Mouse (Mus musculus) gastrocnemius, adult 18-20 months (tissue): Measurements from ENCODE around the gene Ttll5. TPM values are rescaled to one million over a fixed set of nuclear protein-coding genes. Genes with fewer than 3 reads are reported as not detected.
A peak's percentile ranks its signal among the peaks of the same experiment; 100 is the strongest.

ENCODE experiments used
- DNase-seq: peaks from one replicate; pipeline ENCODE4 v3.0.0; 2021; ENCODE audit warnings: low spot score
- total RNA-seq, 2 experiments: library from RNA; stranded (reverse); gene quantifications; 2 replicates each; pipeline ENCODE4 v1.2.3; 2021

The Ttll5 gene
- total RNA-seq, 2 experiments from 2014 or later = 5.8 to 5.9 TPM

DNA sequence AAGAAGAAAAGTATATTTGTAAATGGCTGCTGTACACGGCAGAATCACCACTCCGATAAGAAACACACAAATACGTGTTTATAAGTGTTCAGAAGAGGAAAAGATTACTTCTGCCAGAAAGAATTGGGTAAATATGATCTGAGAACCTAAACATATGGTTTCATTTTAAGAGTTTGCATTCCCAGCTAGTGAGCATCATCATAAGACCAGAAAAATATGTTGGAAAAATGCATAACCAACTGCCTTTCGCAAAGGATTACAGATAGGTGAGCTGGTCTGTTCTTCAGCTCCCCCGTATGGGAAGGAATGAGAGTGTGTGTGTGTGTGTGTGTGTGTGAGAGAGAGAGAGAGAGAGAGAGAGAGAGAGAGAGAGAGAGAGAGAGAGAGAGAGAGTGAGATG is 186.2 kb downstream of the Ttll5 start:
- DNase-seq = no peak

DNA sequence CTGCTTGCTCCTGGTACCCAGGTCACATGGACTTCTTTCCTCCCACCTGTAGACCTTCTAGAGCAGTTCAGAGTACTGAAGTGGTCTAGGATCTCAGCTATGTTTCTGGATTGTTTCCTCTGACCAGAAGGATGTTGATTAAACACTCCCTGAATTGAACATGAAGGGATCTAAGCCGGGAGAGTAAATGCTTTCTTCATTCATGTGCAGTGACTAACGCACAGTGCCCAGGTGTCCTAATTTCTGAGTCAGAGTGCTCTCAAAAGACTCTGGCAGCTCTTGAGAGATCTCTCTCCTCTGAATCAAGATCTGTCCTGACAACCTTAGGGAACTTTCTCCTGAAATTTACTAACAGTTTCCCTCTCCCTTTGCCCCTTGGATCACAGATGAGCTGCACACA is 187.7 kb downstream of the Ttll5 start:
- no peak for DNase-seq

DNA sequence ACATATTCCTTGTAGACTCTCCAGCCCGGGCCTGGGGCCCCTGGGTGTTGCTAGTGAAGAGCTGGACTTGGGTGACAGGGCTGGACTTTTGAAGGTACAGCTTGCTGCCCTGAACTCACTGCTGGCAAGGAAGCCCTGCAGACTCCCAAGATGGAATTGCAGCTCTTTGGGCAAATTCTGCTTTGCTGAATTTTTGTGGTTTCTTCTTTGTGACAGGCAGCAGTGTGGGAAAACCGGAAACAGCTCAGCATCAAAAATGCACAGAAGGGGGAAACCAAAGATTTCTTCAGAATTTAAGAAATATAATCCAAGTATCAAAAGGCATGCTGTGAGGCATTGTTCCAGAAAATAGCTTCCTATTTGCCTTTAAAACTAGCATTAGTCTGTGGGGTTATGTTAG is 189.7 kb downstream of the Ttll5 start:
- no peak for DNase-seq

DNA sequence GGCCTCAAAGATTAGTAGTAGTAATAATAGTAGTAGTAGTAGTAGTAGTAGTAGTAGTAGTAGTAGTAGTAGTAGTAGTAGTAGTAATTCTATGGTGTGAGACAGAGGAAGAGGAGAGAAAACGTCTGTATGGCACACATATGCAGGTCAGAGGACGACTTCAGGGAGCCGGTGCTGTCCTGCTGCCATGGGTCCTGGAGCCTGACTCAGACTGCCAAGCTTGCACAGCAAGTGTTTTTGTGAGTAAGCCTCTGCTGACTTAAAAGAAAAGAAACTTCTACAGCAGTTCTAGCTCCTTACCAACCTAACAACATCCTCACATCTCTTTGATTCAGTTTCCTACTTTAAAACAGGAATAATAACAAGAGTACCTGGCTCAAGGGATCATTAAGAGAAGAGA is 190.2 kb downstream of the Ttll5 start:
- no peak for DNase-seq

DNA sequence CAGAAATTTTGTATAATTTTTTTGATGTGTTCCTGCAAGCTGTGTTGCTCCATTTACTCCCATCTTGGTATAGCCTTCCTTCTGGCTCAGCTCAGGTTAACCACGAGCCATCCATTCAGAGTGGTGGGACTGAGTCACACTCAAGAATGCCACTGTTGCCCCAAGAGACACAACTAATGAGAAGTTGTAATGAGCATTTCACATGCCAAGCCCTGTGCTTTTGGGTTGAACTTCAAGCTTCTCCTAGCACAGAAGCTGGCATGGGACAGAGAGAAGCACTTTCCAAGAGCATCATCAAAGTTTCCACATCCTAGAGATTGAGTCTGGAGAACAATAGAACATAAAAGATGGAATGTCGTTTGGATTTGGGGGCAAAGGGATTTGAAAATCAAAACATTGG is 190.7 kb downstream of the Ttll5 start:
- no peak for DNase-seq

DNA sequence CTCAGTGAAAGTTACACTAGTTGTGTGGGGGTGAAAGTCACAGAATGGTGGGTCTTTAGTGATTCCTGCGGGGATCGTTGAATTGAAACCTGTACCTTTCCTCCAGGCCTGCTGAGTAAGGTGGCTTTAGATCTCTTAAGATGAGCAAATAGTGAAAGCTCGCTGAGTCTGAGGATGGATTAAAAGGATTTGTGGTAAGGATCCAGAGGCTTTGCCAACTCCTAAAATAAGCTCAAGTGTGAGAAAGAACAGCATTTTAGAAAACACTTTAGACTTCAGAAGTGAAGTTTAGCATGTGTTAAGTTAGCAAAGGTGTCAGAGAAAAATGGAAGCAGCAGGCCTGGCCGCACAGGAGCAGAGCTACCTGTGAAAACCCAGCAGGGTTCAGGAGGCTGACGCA is 192.9 kb downstream of the Ttll5 start:
- no peak for DNase-seq

DNA sequence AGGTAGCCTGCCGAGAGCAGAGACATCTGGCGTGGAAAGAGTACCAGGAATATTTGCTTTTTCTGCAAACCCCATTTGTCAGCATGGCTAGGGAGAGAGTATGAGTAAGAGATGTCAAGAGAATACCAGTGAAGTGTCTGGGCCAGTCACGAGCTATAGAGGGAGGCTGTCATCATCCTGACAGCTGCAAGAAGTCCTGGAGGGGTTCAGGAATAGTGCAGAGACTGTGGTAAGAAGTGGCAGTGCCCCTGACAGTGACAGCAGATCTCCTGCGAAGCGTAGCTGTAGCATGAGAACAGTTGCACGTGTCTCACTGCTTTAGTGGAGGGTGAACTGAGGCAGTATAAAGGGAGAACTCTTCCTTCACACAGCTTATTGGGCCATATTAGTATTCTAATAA is 197.1 kb downstream of the Ttll5 start:
- no peak for DNase-seq

DNA sequence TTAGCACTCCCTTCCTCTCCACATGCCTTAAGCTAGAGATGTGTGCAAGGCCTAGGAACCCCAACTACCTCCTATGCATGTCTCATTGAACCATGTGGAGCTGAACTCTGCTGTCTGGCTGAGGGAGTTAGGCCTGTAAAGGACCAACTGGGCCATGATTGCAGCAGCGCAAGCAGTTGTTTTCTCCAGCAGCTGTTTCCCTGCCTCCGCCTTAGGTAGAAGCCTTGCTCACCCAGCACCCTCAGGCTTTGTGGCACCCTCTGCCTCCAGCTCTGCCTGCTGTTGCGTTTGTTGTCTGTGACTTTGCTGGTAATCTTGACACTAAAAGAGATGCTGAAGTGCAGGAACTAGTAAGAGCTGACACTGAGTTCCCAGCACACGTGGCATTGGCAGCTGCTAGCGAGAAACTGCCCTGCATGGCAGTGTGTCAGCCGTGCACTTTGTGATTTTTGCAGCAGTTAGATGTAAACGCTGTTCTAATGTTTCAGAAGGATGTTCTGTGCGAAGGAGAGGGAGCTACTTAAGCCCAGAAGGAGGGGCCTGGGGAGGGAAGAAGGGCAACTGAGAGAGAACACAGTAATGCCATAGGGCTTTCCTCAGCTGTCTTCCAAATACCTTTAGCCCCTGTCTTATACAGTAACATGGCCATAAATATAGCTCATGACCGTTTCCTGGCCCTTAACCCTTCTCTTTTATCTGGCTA is 198.0 kb downstream of the Ttll5 start:
- no peak for DNase-seq

DNA sequence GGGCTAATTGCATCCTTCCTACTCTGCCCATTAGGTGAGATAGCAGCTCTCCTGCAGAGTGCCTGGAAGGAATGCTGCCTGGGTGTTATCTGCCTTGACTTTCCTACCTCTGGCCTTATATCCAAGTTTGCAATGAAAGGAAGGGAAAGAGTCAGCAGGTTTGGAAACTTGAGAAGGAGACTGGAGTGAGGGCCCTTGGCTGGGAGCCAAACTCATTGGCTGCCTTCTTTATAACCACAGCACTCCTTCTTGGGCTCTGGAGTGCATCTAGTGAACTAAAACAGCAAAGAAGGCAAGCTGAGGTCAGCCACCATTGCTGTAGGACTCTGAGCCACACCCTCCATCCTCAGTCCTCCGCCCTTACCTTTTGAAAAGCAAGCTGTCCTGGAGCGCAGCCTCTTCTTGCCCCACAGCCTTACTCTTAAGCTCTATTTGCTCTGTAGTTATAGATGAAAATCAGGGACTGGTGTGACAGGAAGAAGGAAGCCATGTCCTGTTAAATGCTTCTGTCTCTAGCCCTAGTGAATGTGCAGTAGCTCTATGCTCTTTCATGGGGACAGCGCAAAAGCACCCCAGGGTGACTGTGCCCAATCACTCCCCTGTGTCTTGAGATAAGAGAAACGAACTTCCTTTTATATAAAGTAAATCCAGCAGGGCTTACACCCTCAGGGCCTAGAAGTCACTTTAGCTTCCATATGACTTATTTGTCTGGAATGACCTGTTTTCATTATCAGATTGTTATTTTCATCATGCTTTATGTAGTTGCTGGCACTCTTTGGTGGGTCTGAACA is 198.8 kb downstream of the Ttll5 start:
- DNase-seq = peak; percentile 59

DNA sequence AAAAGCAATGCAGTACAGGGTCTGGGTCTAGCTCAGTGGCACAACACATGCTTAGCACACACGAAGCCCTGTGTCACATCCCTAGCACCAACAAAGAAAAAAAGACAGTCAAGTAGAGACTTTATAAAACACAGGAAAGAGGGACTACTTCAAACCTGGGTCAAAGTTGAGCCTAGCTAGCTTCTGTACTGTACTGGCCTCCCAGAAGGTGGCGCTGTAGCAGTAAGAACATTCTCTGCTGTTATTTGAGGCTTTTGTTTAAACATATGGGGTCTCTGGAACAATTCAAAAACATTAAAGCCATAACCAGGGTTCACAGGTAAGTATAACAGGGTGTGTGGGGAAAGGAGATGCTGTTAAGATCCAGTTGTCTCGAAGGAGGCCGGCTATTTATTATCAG is 200.0 kb downstream of the Ttll5 start:
- peak; percentile 39 for DNase-seq

DNA sequence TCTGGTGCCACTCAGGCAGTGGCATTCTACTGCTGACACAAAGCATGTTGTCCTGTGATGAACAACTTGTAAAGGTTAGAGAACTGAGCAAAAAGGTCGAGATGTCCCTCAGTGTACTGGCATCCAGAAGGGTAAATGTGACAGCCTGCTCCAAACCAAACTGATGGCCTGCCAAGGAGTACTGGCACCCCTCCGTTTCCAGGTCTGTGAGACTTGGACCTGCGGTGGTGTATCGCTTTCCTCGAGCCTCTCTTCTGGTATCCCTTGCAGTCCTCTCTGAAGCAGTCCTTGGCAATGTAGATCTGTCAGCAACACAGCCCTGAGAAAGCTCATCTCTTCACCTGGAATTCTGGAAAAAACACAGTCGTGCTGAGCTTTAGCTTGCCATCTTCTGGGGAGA is 201.0 kb downstream of the Ttll5 start:
- peak; percentile 81 for DNase-seq

DNA sequence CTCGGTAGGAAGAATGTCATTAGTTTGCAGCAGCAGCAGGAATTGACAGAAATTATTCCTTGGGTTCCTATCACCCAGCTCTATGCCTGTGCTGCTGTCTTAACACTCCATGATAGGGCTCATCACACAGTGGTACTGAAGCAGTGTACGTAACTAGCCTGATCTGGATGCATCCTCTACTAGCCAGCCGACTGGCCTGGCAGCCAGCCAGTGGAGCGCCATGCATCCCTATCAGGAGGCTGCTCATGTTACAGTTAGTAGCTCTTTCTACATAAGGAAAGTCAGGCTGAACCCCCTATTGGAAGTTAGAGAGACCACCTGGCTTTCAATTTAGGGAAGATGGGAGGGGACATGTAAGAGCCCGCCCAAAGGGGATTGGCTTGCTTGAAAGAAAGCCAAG is 202.5 kb downstream of the Ttll5 start:
- DNase-seq = no peak

DNA sequence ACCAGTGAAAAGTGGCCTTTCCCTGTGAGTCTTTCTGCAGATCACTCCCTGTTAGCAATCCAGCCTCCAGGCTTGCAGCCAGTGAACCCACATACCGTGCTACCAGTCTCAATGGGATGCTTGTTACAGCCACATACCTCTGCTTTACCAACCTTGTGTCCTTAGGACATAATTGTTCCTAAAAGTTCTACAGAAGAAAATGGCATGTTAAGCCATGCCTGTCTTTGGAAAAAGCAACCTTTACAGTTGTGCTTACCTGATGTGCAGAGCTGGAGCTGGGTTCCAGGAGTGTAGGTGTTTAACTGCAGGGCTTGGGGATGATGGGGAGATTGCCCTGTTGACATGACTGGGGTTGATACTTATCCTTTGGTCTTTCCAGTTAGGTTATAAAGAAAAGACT is 203.3 kb downstream of the Ttll5 start:
- no peak for DNase-seq

DNA sequence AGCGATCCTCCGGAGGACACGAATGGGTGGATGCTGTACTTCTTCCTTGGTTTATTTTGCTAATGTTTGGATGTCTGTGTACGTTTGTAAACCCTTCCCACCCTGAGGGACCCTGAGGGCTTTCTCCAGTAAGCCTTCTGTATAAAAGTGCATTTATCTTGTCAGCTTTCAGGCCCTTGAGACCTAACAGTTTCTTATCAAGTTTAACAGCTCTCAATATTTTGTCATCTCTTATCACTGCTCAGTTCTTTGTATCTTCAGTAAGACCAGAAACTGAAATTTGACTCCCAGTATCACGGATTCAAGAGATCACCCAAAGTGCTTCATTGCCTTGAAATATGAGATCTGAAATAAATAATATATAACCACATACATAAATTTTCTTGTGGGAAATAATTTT is 206.5 kb downstream of the Ttll5 start:
- DNase-seq = no peak

DNA sequence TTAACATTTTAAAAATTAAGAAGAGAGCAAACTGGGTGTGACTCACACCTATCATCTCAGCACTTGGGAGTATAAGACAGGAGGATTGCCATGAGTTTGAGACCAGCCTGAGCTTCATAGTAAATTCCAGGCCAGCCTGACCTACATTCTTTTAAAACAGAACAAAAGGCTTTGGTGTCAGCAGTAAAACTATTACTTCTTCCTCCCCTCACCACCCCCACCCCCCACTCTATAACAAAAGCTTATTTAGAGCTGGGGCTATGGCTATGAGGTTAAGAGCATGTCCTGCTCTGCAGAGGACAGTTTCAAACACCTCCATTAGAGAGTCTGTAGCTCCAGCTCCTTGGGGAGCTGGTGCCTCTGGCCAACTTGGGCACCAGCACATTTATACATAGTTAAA is 211.1 kb downstream of the Ttll5 start:
- no peak for DNase-seq

DNA sequence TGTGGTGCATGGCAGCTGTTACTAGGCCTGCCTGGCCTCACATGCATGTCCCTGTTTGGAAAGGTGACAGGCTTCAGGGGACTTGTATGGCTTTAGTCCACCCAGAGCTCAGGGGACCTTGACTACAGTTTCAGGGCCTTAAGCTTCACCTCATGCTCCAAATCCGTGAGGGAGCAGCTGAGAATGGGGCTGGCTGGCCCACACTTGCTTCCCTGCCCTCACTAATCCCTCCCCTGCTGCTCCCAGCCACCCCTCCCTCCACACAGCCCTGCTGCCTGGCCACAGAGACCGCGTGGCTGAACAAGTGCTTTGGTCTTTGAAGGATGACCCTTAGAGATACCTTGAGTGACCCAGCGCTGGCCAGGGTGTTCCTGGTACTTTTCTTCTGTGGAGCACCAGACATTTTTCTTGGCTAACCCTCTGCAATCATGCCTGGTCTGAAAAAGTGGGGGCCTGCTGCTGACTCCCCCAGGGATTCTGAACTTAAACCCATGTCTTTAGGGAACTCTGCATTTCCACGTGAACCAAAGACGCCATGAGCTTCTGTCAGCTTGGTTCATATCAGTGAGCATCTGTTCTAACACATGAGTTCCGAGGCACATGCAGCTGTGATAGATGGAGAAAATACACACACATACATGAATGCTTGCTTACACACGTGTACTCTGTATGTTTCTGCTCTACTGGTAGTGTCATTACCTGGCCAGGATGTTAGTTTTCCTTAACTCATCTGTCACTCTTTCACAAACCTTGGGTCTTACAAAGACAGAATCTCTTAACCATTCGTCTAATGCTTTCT is 212.1 kb downstream of the Ttll5 start:
- no peak for DNase-seq

DNA sequence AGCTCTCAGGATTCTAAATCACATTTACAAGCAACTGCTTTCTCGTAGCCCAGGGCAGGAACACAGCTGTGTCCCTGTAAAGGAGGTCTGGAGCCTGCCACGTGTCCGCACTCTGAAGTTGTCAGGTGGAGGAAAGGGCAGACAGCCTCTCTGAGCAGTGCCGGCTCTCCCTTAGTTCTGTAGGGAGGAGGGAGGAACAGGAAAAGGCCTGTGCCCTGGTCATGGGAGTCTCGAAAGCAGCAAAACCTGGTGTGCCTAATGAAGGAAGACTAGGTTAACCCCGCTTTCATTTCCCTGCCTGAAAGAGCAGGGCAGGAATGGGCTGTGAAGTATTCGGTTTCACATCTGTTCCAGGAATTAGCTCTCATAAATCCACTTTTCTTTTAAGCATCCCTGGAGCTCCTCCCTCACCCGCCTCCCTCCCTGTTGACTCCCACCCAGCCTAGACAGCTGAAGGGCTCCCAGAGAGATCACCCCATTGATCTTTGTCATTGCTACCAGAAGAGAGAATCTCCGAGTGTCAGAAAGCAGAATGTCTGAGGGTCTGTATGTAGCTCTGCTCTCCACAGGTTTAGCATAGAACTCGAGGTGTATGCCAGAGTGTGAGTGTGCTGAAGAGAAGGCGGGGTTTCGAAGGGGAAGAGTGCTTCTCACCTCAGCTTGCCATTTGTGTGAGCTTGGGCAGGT is 212.9 kb downstream of the Ttll5 start:
- no peak for DNase-seq

DNA sequence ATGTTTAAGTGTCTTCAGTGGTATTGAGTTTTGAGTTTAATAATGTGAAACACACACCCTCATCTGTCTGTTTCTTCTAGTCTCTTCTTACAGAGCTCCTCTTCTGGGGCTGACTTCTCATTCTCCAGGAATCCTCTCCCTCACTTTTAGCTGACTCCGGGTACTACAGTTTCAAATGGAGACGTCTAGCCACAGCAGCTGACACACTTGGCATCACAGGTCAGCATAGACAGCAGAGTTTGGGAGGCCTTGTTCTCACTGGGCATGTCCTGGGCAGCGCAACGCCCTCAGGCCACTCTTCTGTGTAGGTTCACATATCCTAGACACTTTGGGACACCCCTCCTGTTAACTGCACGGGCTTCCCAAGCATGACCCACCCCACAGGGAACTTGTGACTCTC is 214.6 kb downstream of the Ttll5 start:
- DNase-seq = peak; percentile 34

DNA sequence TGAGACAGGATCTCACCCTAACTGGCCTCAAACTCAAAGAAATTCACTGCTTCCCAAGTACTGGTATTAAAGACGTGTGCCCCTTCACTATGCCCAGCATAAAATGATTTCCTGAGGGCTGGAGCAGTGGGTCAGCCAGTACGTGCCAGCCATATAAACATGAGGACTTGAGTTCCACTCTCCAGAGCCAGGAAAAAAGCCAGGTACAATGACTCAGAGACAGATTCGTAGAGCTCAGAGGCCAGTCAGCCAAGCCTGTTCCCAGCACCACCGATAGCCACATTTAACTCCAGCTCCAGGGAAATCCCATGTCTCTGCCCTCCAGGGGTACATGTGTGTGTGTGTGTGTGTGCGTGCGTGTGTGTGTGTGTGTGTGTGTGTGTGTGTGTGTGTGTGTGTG is 215.3 kb downstream of the Ttll5 start:
- DNase-seq = no peak

DNA sequence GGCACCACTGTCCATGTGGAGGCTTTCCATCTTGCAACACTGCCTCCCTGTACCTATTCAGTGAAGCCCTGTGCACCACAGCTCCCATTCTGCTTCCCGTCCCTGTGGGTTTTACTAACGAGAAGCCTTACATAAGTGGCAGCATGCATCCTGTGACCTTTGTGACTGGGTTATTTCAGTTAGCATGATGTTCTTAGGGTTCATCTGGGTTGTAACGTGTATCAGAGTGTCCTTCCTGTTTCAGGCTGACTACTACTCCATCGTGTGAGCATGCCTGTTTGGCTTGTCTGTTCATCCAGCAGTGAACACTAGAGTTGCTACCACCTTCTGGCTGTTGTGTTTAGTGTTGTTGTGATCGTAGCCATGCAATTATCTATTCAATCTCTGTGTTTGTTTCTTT is 221.7 kb downstream of the Ttll5 start:
- no peak for DNase-seq

DNA sequence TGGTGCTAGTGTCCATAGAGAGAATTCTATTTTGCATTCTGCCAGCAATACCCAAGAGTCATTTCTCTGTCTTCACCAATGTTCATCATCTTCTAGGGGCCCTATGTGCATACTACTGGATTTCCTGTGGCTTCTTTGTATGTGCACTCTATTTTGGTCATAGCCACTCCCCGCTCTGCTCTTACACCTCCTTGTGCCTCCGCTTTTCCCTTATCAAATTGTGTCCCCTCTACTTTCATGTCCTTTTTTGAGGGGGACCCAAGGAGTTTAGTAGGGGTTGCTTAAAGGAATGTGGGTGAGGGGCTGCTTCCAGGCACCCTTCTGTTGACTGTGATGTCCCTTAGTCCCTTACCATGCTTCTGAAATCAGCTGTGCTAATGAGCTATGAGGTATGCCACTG is 222.3 kb downstream of the Ttll5 start:
- DNase-seq = no peak

DNA sequence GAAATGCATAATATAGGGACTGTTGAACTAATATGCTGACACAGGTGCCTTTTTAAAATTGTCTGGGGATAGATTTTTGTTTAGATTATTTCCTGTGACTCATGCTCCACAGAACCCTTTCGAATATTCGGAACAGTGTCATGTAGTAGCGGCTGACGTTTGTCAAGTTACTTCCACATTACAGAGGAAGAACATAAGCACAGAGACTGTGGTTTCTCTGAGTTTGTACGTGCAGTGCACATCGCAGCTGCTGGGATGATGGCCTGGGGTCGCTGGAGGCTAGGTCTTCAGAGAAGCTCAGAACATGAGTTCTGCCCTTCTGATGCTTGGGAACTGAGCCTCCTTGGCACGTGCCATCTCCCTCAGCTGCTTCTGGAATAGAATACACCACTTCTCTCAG is 222.9 kb downstream of the Ttll5 start:
- no peak for DNase-seq
